Mouse (Mus musculus): ENCODE results near the gene Gm36028. TPM values are rescaled to one million over a fixed set of nuclear protein-coding genes. Genes with fewer than 3 reads are reported as not detected.

Gm36028 gene
- under 1 TPM; 0.47 to 0.79 TPM for total RNA-seq (2021)

GRCm38 (mm10) chr16:37861029-37861428, at the start of gene Gm36028:
Gm36028 (minus strand) TSS chr16:37861146.
- no peak for DNase-seq

GRCm38 (mm10) chr16:37906456-37906855, 45.5 kb upstream of the Gm36028 start:
- DNase-seq: no peak

GRCm38 (mm10) chr16:37901318-37901717, 40.4 kb upstream of the Gm36028 start:
- DNase-seq: no peak

GRCm38 (mm10) chr16:37899357-37899756, 38.4 kb upstream of the Gm36028 start:
- no peak for DNase-seq

GRCm38 (mm10) chr16:37898790-37899189, 37.8 kb upstream of the Gm36028 start:
- DNase-seq: no peak

GRCm38 (mm10) chr16:37893942-37894341, 33.0 kb upstream of the Gm36028 start:
- DNase-seq: peak; percentile 17

- DNase-seq: no peak
Observed at GRCm38 (mm10) chr16:37893381-37893780, 32.4 kb upstream of the Gm36028 start.

GRCm38 (mm10) chr16:37892667-37893066, 31.7 kb upstream of the Gm36028 start:
- DNase-seq: no peak

- no peak for DNase-seq
Observed at GRCm38 (mm10) chr16:37888986-37889385, 28.0 kb upstream of the Gm36028 start.

GRCm38 (mm10) chr16:37881168-37881567, 20.2 kb upstream of the Gm36028 start:
- no peak for DNase-seq

GRCm38 (mm10) chr16:37879750-37880419, 18.9 kb upstream of the Gm36028 start:
- DNase-seq: no peak

GRCm38 (mm10) chr16:37878951-37879505, 18.1 kb upstream of the Gm36028 start:
- no peak for DNase-seq

- no peak for DNase-seq
Observed at GRCm38 (mm10) chr16:37877406-37877805, 16.5 kb upstream of the Gm36028 start.

- DNase-seq: no peak
Observed at GRCm38 (mm10) chr16:37874501-37875235, 13.7 kb upstream of the Gm36028 start.

GRCm38 (mm10) chr16:37871112-37871715, 10.3 kb upstream of the Gm36028 start:
- DNase-seq: peak; percentile 37

GRCm38 (mm10) chr16:37869470-37870231, 8.7 kb upstream of the Gm36028 start:
- no peak for DNase-seq

GRCm38 (mm10) chr16:37868506-37869469, 7.8 kb upstream of the Gm36028 start:
- DNase-seq: peak; percentile 67

- peak; percentile 86 for DNase-seq
Observed at GRCm38 (mm10) chr16:37867791-37868505, 7.0 kb upstream of the Gm36028 start, which contains the start of gene Lrrc58. Lrrc58 (plus strand) TSS chr16:37868389.

- DNase-seq: no peak
Observed at GRCm38 (mm10) chr16:37865841-37866240, 4.9 kb upstream of the Gm36028 start.

GRCm38 (mm10) chr16:37863876-37864275, 2.9 kb upstream of the Gm36028 start:
- no peak for DNase-seq
